Mouse (Mus musculus): ENCODE data around the gene Smchd1. TPM values are rescaled to one million over a fixed set of nuclear protein-coding genes. Genes with fewer than 3 reads are reported as not detected.
"Not testable (repeated sequence)": the region's sequence is repeated elsewhere in the genome, so short reads cannot be mapped to it uniquely, and the experiment has no call there.

Smchd1 gene
- total RNA-seq, 1 experiment from 2014 or later, result 42.5 TPM

- no peak for DNase-seq
Observed at GRCm38 (mm10) chr17:71445191-71445590, 30.0 kb downstream of the Smchd1 start.

- DNase-seq, result no peak
Observed at GRCm38 (mm10) chr17:71444718-71445117, 30.4 kb downstream of the Smchd1 start.

GRCm38 (mm10) chr17:71444126-71444525 lies 31.0 kb downstream of the Smchd1 start:
- no peak for DNase-seq

GRCm38 (mm10) chr17:71443273-71443672 lies 31.9 kb downstream of the Smchd1 start:
- DNase-seq, result no peak

- not testable (repeated sequence) for DNase-seq
Observed at GRCm38 (mm10) chr17:71422502-71422901, 52.6 kb downstream of the Smchd1 start.

GRCm38 (mm10) chr17:71419448-71419847 lies 55.7 kb downstream of the Smchd1 start:
- DNase-seq, result not testable (repeated sequence)

GRCm38 (mm10) chr17:71417008-71417407 lies 58.1 kb downstream of the Smchd1 start:
- no peak for DNase-seq

GRCm38 (mm10) chr17:71387401-71387800 lies 87.7 kb downstream of the Smchd1 start:
- peak; percentile 15 for DNase-seq

GRCm38 (mm10) chr17:71380346-71380745 lies 94.8 kb downstream of the Smchd1 start:
- no peak for DNase-seq

- DNase-seq, result no peak
Observed at GRCm38 (mm10) chr17:71377901-71378300, 97.2 kb downstream of the Smchd1 start.

GRCm38 (mm10) chr17:71355526-71355925 lies 119.6 kb downstream of the Smchd1 start:
- DNase-seq, result no peak

GRCm38 (mm10) chr17:71354205-71354604 lies 120.9 kb downstream of the Smchd1 start:
- no peak for DNase-seq

GRCm38 (mm10) chr17:71348188-71348587 lies 127.0 kb downstream of the Smchd1 start:
- DNase-seq, result no peak

GRCm38 (mm10) chr17:71342006-71342405 lies 133.1 kb downstream of the Smchd1 start:
- DNase-seq, result no peak

- DNase-seq, result no peak
Observed at GRCm38 (mm10) chr17:71338627-71339026, 136.5 kb downstream of the Smchd1 start.

GRCm38 (mm10) chr17:71337546-71337945 lies 137.6 kb downstream of the Smchd1 start:
- no peak for DNase-seq

GRCm38 (mm10) chr17:71336421-71336820 lies 138.7 kb downstream of the Smchd1 start:
- no peak for DNase-seq

GRCm38 (mm10) chr17:71332298-71332697 lies 142.8 kb downstream of the Smchd1 start:
- no peak for DNase-seq

GRCm38 (mm10) chr17:71320731-71321130 lies 154.4 kb downstream of the Smchd1 start:
- DNase-seq, result not testable (repeated sequence)

GRCm38 (mm10) chr17:71319361-71319760 lies 155.8 kb downstream of the Smchd1 start:
- no peak for DNase-seq

- DNase-seq, result no peak
Observed at GRCm38 (mm10) chr17:71317571-71317970, 157.6 kb downstream of the Smchd1 start.

GRCm38 (mm10) chr17:71314315-71314714 lies 160.8 kb downstream of the Smchd1 start:
- no peak for DNase-seq

- peak; percentile 68 for DNase-seq
Observed at GRCm38 (mm10) chr17:71311340-71312171, 163.6 kb downstream of the Smchd1 start, which contains the start of gene Emilin2. TSS of gene Emilin2 (minus strand) at chr17:71311978.
